Mouse (Mus musculus) retina, embryonic 14.5 days (tissue): Measurements from ENCODE around the gene Cenpp.
"Not testable (repeated sequence)": the region's sequence is repeated elsewhere in the genome, so short reads cannot be mapped to it uniquely, and the experiment has no call there.

Experiments used
- DNase-seq: peaks from one replicate; pipeline ENCODE4 v3.0.0-alpha.2; 2015; ENCODE audit warnings: low spot score

The Cenpp gene

DNA sequence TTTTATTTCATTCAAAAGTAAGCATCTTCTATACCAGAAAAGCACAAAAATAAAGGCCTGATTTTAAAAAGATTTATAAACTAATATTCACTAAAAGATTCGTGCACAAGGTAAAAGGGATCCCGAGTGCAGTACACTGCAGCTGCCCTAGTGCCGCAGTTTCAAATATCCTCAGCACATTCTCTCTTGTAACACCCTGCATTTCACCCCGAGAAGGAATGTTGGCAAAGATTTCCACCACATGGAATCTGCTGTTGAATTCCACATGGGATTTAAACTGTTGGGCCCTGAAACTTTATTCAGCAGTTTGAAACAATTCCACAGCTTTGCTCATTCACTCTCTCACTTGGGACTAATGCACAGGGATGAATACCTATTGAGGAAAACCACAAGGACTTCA lies 44.9 kb downstream of the Cenpp start, which contains the start of gene Ogn:
Ogn (plus strand) TSS at position 333 of the 400 bp plus-strand sequence.
- no peak for DNase-seq

- DNase-seq = no peak
Observed at GRCm38 (mm10) chr13:49603603-49604002, 49.0 kb downstream of the Cenpp start.

DNA sequence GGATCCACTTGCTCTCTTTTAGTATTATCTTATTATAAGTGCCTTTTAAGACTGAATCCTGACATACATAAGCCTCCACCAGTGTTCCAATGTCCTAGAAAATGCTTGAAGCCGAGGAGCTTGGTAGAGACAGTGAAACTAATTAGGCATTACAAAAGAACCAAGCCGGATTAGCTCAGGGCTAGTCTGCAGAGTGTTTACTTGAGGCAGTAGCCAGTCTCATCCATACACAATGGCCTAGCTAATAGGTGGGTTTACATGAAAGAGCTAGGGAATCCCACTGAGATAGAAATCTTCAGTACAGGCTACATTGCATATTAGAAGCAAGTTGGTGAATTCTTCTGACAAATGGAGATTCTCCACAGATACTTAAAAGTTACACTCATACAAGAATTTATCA lies 50.0 kb downstream of the Cenpp start:
- DNase-seq = not testable (repeated sequence)

DNA sequence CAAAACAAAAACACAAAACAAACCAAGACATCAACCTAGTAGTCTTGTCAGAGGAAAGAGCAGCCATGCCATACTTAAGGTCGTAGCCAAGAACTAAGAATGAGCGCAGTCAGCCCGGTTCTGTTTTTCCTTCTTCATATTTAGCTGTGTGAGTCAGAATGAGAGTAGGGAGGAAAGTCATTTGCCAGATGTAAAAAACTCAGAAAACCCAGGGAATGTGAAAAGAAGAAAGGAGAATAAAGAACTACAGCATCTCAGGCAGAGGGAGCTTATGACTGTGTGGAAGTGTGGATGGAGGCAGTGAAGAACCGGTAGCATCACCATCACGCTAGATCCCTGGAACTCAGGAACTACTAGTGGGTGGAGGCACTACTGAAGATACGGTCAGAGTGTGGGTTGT lies 66.5 kb downstream of the Cenpp start:
- no peak for DNase-seq

DNA sequence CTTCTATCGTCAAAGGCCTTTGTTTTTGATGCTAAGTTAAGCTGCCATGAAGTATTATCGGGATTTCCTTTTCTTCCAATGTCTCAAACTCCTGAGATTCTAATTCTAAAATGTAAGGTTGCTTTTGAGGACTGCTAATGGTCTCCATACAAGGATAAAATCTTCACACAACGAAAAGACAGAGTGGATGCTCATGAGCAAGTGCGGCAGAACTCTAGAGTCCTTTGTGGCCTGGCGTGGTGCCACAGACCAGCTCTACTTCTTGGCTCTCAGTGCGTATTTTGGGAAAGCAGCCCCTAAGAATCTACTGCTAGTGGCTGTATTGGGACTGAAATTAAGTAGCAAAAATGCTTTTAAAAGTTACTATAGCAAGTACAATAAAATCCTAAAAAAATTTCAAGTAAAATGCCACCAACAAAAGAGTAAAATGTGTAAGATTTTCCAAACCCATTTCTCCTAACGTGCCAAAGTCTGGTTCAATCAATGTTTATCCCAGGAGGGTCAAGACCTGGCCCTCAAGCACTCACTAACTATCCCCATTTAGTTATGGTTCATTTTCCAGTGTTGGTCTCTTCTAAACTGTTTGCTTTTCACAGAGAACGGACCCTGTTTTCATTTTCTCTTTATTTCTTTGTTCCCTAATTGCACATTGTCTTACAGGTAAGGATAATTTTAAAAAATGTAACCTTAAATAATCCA lies 68.1 kb downstream of the Cenpp start:
- DNase-seq = no peak

- no peak for DNase-seq
Observed at GRCm38 (mm10) chr13:49583859-49584258, 68.7 kb downstream of the Cenpp start.

GRCm38 (mm10) chr13:49581541-49582530 lies 70.7 kb downstream of the Cenpp start, which contains the start of gene Omd:
Omd (plus strand) TSS chr13:49582462.
- DNase-seq = no peak

DNA sequence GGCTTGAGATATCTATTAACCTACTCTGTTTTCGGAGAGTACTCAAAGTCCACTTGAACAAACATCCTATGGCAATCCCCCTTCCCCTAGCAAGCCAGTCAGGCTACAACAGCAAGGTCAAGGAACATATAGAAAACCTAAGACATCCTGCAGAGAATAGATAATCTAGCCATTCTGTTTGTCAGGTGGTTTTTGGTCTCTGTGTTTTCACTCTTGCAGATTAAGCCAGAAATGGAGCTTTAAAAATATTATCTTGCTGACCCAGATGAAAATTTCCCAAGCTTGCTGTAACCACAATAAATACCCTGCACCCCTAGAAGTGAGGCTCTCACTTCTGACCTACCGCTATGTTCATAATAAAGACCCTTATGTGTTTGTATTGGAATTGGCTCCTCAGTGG lies 81.2 kb downstream of the Cenpp start:
- DNase-seq = no peak

- DNase-seq = no peak
Observed at GRCm38 (mm10) chr13:49570371-49570770, 82.2 kb downstream of the Cenpp start.

- no peak for DNase-seq
Observed at GRCm38 (mm10) chr13:49564347-49564746, 88.2 kb downstream of the Cenpp start.

- DNase-seq = no peak
Observed at GRCm38 (mm10) chr13:49560886-49561285, 91.7 kb downstream of the Cenpp start.

DNA sequence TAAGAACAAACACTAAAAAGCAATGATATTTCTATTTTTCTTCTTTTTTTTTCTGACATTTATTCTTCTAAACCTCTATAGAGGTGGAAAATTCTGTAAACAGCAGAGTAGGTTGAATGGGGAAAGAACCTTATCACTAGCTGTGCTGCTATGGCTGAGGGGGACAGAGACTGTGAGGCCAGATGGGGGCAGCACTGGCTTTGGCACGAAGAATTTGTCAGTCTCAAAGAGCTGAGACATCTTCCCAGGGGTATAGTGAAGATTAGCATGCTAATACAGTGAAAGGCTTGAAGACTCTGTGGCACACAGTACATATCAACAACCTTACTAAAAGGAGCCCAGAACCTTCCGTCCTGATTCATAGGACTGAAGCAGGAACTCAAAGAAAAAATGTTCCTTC lies 93.4 kb downstream of the Cenpp start:
- DNase-seq = peak; percentile 36

GRCm38 (mm10) chr13:49556924-49557323 lies 95.7 kb downstream of the Cenpp start:
- DNase-seq = no peak

DNA sequence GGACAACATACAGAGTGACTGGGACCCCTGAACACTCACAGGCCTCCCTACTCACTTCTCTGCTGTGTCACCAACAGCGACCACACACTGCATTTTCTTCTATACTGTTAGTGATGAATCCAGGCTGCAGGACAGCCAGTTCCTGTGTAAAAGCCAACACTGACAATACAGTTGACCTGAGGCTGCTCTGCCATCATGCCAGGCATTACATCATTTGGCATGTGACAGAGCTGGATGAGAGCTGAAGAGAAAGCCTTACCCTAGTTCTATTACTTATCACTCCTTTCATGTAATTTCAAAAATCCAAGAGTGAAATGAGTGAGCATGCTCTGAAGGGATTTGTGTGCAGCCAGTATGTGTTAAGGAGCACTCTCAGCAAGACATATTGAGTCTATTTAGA lies 96.4 kb downstream of the Cenpp start:
- no peak for DNase-seq

- no peak for DNase-seq
Observed at GRCm38 (mm10) chr13:49554519-49554918, 98.1 kb downstream of the Cenpp start.

- no peak for DNase-seq
Observed at GRCm38 (mm10) chr13:49549616-49550015, 103.0 kb downstream of the Cenpp start.

DNA sequence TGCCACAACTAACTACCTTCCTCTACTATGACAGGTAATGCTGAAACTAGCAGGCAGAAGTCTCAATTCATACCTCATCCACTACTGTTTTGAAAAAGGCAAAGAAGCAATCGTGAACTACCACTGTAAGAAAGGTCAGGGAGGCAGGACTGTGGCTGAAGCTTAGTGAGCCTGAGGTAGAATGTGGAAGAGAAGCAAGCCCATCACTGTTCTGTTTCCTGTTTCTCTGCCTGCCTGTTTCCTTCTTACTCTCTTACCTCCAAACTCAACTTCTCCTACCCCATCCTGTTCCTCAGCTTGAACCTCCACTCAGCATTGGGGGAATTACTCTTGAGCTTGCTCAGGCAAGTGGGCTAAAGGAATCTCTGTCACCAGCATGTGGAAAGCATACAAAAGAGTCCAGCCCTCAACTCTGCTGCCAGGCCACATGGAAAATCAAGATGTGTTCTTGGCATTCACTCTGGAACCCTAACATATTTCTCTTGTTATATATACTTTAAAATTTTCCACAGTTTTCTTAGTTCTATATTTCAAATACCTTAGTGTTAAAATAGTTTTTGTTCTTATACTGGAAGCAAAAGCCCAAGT lies 104.9 kb downstream of the Cenpp start:
- no peak for DNase-seq

- DNase-seq = no peak
Observed at GRCm38 (mm10) chr13:49546517-49546916, 106.1 kb downstream of the Cenpp start.

DNA sequence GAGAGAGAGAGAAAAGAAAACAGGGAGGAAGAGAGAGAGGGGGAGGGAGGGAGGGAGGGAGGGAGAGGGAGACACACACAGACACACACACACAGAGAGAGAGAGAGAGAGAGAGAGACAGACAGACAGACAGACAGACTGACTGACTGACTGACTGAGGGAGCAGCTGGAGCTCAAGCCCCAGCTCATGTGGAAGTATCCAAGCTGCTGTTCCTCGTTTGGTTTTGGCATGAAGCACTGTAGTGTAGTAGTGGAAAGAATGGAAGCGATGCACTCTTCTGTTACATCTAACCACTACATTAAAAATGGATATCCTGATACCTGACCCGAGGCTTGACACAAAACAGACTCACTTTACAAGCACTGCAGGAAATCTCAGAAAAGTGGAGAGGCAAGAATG lies 106.9 kb downstream of the Cenpp start:
- no peak for DNase-seq

GRCm38 (mm10) chr13:49544279-49544678 lies 108.3 kb downstream of the Cenpp start, which contains the start of gene Aspn:
Aspn (plus strand) TSS chr13:49544443.
- no peak for DNase-seq

DNA sequence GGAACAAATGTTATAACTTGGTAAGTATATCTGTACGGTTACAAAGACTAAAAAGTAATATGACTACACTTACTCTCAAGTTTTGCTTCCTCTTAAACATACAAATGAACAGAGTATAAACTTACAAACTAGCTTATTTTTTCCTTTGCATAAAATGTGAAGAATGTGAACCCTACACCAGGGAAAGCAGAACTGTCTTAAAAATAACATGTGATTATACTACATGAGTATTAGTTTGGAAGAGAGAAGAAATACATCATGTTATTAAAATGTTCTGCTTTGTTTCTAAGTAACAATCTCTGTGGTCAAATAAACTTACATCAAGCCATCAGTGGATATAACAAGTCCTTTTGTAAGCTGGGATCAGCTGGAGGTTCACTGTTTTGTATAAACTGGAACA lies 113.9 kb downstream of the Cenpp start:
- DNase-seq = no peak

DNA sequence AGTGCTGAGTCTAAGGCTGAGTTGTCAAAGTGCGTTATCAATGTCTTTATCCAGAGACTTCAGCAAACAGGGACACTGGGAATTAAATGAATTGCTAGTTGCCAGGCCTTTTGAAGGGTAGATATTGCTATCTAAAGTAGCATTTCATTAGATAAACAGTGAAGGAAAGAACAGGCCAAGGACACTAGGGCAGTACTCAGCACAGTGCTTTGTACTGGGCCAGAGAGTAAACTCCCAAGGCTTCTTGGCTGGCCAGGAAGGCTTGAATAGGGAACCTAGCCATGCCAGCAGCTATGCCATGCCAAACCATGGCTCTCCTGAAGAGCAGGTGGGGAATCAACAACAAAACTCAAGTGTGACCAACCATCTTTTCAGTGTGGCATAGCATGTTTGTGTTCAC lies 115.6 kb downstream of the Cenpp start:
- no peak for DNase-seq

DNA sequence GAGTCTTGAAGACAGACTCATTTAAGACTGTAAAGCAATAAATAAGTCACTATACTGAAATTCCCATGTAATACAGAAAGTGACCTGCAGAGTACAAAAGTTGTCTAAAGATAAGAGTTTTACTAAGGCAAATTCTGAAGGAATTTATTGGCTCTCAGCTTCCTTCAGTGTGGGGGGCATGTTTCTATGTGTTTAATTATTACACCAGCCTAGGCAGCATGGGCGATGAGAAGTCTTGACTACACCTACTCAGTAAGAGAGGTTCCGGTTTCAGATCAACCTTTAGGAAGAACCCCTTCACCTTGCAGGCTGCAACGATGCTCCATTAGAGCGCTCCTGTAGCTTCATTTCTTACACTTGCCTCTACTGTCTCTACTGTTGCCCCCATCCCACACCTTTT lies 121.9 kb downstream of the Cenpp start:
- DNase-seq = no peak
